Mouse (Mus musculus): ENCODE data around the gene Srf. TPM values are rescaled to one million over a fixed set of nuclear protein-coding genes. Genes with fewer than 3 reads are reported as not detected.

Gene Srf
- polyA plus RNA-seq, 1 experiment = 90.0 TPM

- TF ChIP-seq POLR2A (IDR thresholded peaks at IDR 0.05; ENCODE audit: extremely low read depth, insufficient read depth, low read length) = no peak
- no peak for TF ChIP-seq CTCF (IDR thresholded peaks at IDR 0.05; ENCODE audit: extremely low read depth, insufficient read depth, low read length)
- Histone ChIP-seq H3K4me3 (ENCODE audit: insufficient read depth, low read length) (no peak overlapping the region), H3K27ac (ENCODE audit: insufficient read depth, low read length) (no peak overlapping the region), H3K4me1 (ENCODE audit: control insufficient read depth, insufficient read depth, low read length) (no peaks in the 10 kb centered on the region)
Measured at GRCm38 (mm10) chr17:46593124-46593523, 37.1 kb upstream of the Srf start.

GRCm38 (mm10) chr17:46591406-46591805, 35.4 kb upstream of the Srf start:
- Histone ChIP-seq H3K27ac (ENCODE audit: insufficient read depth, low read length) (no peak overlapping the region), H3K4me1 (ENCODE audit: control insufficient read depth, insufficient read depth, low read length) (no peaks in the 10 kb centered on the region), H3K4me3 (ENCODE audit: insufficient read depth, low read length) (no peak overlapping the region)
- no peak for TF ChIP-seq POLR2A (IDR thresholded peaks at IDR 0.05; ENCODE audit: extremely low read depth, insufficient read depth, low read length)

GRCm38 (mm10) chr17:46590439-46590838, 34.5 kb upstream of the Srf start:
- no peak overlapping the region for H3K4me3 ChIP-seq (ENCODE audit: insufficient read depth, low read length)
- H3K27ac ChIP-seq (ENCODE audit: insufficient read depth, low read length) = no peak overlapping the region
- no peaks in the 10 kb centered on the region for H3K4me1 ChIP-seq (ENCODE audit: control insufficient read depth, insufficient read depth, low read length)
- TF ChIP-seq CTCF (IDR thresholded peaks at IDR 0.05; ENCODE audit: extremely low read depth, insufficient read depth, low read length) = no peak
- TF ChIP-seq POLR2A (IDR thresholded peaks at IDR 0.05; ENCODE audit: extremely low read depth, insufficient read depth, low read length) = no peak

- H3K4me1 ChIP-seq (ENCODE audit: control insufficient read depth, insufficient read depth, low read length) = no peaks in the 10 kb centered on the region
- H3K4me3 ChIP-seq (ENCODE audit: insufficient read depth, low read length) = no peak overlapping the region
- H3K27ac ChIP-seq (ENCODE audit: insufficient read depth, low read length) = no peak overlapping the region
- TF ChIP-seq POLR2A (IDR thresholded peaks at IDR 0.05; ENCODE audit: extremely low read depth, insufficient read depth, low read length) (no peak), CTCF (IDR thresholded peaks at IDR 0.05; ENCODE audit: extremely low read depth, insufficient read depth, low read length) (peak; percentile 9; the same call in 1 of the 2 replicates)
Measured at GRCm38 (mm10) chr17:46589635-46590314, 33.8 kb upstream of the Srf start.

DNA sequence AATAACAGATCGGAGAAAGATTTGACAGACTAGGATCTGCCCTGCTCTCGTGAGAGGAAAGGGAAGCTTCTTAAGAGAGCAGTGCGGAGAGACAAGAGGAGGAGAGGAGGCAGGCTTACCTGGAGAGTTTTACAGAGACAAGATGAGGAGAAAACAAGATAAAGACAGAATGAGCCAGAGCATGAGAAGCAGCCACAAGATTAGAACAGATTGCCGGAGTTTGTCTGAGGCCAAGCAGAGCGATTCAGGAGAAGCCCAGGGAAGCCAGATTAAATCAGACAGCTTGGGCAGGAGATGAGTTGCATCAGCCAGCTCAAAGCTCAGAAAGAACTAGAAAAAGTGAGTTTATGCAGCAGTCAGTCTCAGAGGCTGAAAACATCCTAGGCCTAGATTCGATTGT, 32.9 kb upstream of the Srf start:
- Histone ChIP-seq H3K27ac (ENCODE audit: insufficient read depth, low read length) (no peak overlapping the region), H3K4me3 (ENCODE audit: insufficient read depth, low read length) (no peak overlapping the region), H3K4me1 (ENCODE audit: control insufficient read depth, insufficient read depth, low read length) (no peaks in the 10 kb centered on the region)
- no peak for TF ChIP-seq POLR2A (IDR thresholded peaks at IDR 0.05; ENCODE audit: extremely low read depth, insufficient read depth, low read length)
- TF ChIP-seq CTCF (IDR thresholded peaks at IDR 0.05; ENCODE audit: extremely low read depth, insufficient read depth, low read length) = no peak

DNA sequence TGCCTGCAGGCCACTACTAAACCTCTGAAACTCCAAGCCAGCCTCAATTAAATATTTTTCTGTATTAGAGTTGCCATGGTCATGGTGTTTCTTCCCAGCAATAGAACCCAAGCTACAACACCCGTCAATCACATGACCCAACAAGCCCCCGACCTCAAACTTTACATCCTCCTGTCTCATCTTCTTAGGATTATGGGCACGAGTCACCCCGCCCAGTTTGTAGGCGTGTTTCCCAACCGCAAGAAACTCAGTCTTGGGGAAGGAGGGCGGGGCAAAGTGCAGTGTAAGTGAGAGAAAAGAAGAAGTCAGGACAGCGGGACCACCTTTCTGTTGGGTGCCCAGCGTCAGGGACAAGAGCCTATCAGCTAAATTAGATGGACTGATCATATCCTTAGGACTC, 32.2 kb upstream of the Srf start:
- Histone ChIP-seq H3K4me3 (ENCODE audit: insufficient read depth, low read length) (no peak overlapping the region), H3K27ac (ENCODE audit: insufficient read depth, low read length) (no peak overlapping the region), H3K4me1 (ENCODE audit: control insufficient read depth, insufficient read depth, low read length) (no peaks in the 10 kb centered on the region)
- TF ChIP-seq CTCF (IDR thresholded peaks at IDR 0.05; ENCODE audit: extremely low read depth, insufficient read depth, low read length) (no peak), POLR2A (IDR thresholded peaks at IDR 0.05; ENCODE audit: extremely low read depth, insufficient read depth, low read length) (no peak)

- no peak overlapping the region for H3K4me3 ChIP-seq (ENCODE audit: insufficient read depth, low read length)
- no peaks in the 10 kb centered on the region for H3K4me1 ChIP-seq (ENCODE audit: control insufficient read depth, insufficient read depth, low read length)
- TF ChIP-seq POLR2A (IDR thresholded peaks at IDR 0.05; ENCODE audit: extremely low read depth, insufficient read depth, low read length) (no peak), CTCF (IDR thresholded peaks at IDR 0.05; ENCODE audit: extremely low read depth, insufficient read depth, low read length) (no peak)
- H3K27ac ChIP-seq (ENCODE audit: insufficient read depth, low read length) = no peak overlapping the region
Measured at GRCm38 (mm10) chr17:46586327-46586726, 30.4 kb upstream of the Srf start.

GRCm38 (mm10) chr17:46578650-46579049, 22.7 kb upstream of the Srf start:
- H3K4me1 ChIP-seq (ENCODE audit: control insufficient read depth, insufficient read depth, low read length) = no peaks in the 10 kb centered on the region
- no peak for TF ChIP-seq POLR2A (IDR thresholded peaks at IDR 0.05; ENCODE audit: extremely low read depth, insufficient read depth, low read length)
- TF ChIP-seq CTCF (IDR thresholded peaks at IDR 0.05; ENCODE audit: extremely low read depth, insufficient read depth, low read length) = no peak
- H3K27ac ChIP-seq (ENCODE audit: insufficient read depth, low read length) = no peak overlapping the region
- H3K4me3 ChIP-seq (ENCODE audit: insufficient read depth, low read length) = no peak overlapping the region

DNA sequence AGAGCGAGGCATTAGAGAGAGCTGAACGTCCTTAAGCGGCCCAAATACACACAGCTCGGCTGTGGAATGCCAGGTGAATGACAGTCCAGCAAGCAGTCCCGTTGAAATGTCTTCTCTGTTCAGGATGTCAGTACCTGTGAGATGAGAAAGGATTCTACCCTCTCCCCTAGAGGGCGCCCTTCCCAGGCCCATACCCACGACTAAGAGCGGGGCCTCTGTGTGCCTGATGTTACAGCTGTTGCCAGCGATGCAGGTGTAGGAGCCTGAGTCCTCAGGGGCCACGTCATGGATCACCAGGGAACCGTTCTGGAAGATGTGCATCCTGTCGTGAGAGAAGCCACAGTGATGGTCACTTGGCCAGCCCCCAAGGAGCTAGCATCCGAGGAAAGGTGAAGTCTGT, 20.1 kb upstream of the Srf start:
- TF ChIP-seq POLR2A (IDR thresholded peaks at IDR 0.05; ENCODE audit: extremely low read depth, insufficient read depth, low read length) (no peak), CTCF (IDR thresholded peaks at IDR 0.05; ENCODE audit: extremely low read depth, insufficient read depth, low read length) (peak; percentile 25; the same call in 1 of the 2 replicates)
- no peak overlapping the region for H3K27ac ChIP-seq (ENCODE audit: insufficient read depth, low read length)
- H3K4me3 ChIP-seq (ENCODE audit: insufficient read depth, low read length) = no peak overlapping the region
- H3K4me1 ChIP-seq (ENCODE audit: control insufficient read depth, insufficient read depth, low read length) = no peaks in the 10 kb centered on the region

DNA sequence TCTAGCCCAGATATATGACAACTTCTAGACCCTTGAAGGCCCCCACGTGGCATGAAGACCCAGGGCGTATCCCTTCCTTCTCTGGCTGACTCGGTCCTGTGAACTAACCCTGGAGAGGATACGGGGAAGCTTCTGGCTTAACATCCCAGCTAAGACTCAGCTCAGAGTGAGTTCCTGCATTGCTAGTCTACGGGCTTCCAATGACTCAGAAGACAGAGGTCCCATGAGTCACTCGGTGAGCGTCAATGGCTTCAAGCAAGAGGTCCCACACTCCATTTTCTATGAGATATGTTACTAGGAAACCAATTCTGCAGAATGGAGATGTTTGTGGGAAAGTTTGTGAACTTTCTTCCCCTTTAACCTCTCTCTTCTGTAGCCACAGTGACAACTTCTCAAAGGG, 18.6 kb upstream of the Srf start:
- H3K4me3 ChIP-seq (ENCODE audit: insufficient read depth, low read length) = no peak overlapping the region
- no peak for TF ChIP-seq POLR2A (IDR thresholded peaks at IDR 0.05; ENCODE audit: extremely low read depth, insufficient read depth, low read length)
- no peaks in the 10 kb centered on the region for H3K4me1 ChIP-seq (ENCODE audit: control insufficient read depth, insufficient read depth, low read length)
- no peak overlapping the region for H3K27ac ChIP-seq (ENCODE audit: insufficient read depth, low read length)

All from cortical plate, adult 2 months (tissue).